Mouse (Mus musculus): Measurements from ENCODE around the gene Med12l. TPM values are rescaled to one million over a fixed set of nuclear protein-coding genes. Genes with fewer than 3 reads are reported as not detected.

Gene Med12l
- polyA plus RNA-seq, 2 experiments = 2.4 to 4.5 TPM

DNA sequence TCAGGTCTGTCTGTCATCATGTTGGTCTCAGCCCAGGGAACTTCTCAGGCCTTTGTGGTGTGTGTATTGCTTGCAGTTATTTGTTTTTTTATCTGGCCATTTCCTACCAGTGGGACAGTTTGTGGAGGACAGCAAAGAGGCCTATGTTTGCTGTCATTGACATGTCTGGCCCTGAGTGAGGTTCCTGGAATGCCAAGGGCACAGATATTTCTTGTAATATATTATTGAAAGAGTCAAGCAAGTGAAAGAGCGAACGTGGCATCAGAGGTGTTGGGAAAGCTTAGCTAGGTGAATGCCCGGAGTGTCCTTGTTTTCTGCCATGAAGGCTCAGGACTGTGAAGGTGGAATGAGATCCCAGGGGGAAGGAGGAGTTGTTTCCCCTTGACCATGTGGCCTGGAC lies 4.7 kb downstream of the Med12l start:
- WGBS = 97% methylated on average over 3 of the region's 3 CpGs
- no peak overlapping the region for H3K27ac ChIP-seq (replicated peaks; ENCODE audit: low read depth, low read length)
- H3K36me3 ChIP-seq (ENCODE audit: control insufficient read depth, insufficient read depth, low read length) = no peaks in the 10 kb centered on the region
- DNase-seq (ENCODE audit: low spot score) (no peak), ATAC-seq (ENCODE audit: low FRiP score, low read depth) (no peak)
- no peak for TF ChIP-seq POLR2A (IDR thresholded peaks at IDR 0.05; ENCODE audit: borderline replicate concordance, extremely low read depth, insufficient read depth, insufficient read length)
- no peak overlapping the region for H3K9ac ChIP-seq (ENCODE audit: low read depth, low read length, severe bottlenecking)
- H3K27me3 ChIP-seq (ENCODE audit: control insufficient read depth, insufficient read depth, low read length) = peaks cover 12% of the 10 kb centered on the region; the same call in 1 of the 2 replicates
- no peak overlapping the region for H3K4me2 ChIP-seq (replicated peaks; ENCODE audit: low read depth, low read length, severe bottlenecking)
- H3K4me3 ChIP-seq (replicated peaks; ENCODE audit: low read length) = no peak overlapping the region
- 0 out of 2 replicates have a peak, but pooled peaks cover under 1% of the 10 kb centered on the region for H3K4me1 ChIP-seq (ENCODE audit: control insufficient read depth, insufficient read depth, low read length)
- no peaks in the 10 kb centered on the region for H3K9me3 ChIP-seq (ENCODE audit: control insufficient read depth, low read length)

DNA sequence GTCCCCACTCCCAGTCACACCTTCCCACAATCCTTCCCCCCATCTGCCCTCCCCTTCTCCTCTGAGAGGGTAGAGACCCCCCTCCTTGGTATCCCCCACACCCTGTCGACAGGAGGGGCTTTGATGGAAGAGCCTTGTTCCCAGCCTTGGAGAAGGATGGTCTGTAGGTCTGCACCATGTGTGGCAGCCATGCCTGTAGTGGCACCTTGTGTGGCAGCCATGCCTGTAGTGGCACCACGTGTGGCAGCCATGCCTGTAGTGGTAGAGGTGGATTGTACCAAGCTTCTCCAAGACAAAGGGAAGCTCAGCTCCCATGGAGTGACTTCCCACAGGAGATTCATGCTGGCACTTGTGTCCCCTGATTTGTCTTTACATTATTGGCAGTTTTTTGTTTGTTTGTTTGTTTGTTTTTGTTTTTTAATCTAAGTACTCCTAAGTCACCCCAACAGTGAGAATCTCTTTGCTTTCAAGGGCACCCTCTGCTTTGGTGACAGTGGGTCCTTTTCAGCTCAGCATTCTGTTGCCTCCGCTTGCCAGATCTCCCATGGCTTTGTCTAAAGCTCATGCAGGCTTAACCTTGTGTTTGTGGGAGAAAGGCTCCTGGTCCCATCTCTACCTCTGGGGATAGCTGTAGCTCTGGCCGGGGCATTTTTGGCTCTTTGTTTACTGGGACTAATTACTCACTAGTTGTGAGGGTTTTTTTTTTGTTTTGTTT lies 10.2 kb downstream of the Med12l start:
- no peaks in the 10 kb centered on the region for H3K9me3 ChIP-seq (ENCODE audit: control insufficient read depth, low read length)
- no peaks in the 10 kb centered on the region for H3K4me1 ChIP-seq (ENCODE audit: control insufficient read depth, insufficient read depth, low read length)
- H3K27me3 ChIP-seq (ENCODE audit: control insufficient read depth, insufficient read depth, low read length) = no peaks in the 10 kb centered on the region
- no peak for TF ChIP-seq POLR2A (IDR thresholded peaks at IDR 0.05; ENCODE audit: borderline replicate concordance, extremely low read depth, insufficient read depth, insufficient read length)
- no peak for DNase-seq (ENCODE audit: low spot score)
- no peak for ATAC-seq (ENCODE audit: low FRiP score, low read depth)
- H3K4me2 ChIP-seq (replicated peaks; ENCODE audit: low read depth, low read length, severe bottlenecking) = no peak overlapping the region
- H3K27ac ChIP-seq (replicated peaks; ENCODE audit: low read depth, low read length) = no peak overlapping the region
- no peaks in the 10 kb centered on the region for H3K36me3 ChIP-seq (ENCODE audit: control insufficient read depth, insufficient read depth, low read length)
- no peak overlapping the region for H3K4me3 ChIP-seq (replicated peaks; ENCODE audit: low read length)
- WGBS = 69% methylated on average over 4 of the region's 4 CpGs
- H3K9ac ChIP-seq (ENCODE audit: low read depth, low read length, severe bottlenecking) = no peak overlapping the region

DNA sequence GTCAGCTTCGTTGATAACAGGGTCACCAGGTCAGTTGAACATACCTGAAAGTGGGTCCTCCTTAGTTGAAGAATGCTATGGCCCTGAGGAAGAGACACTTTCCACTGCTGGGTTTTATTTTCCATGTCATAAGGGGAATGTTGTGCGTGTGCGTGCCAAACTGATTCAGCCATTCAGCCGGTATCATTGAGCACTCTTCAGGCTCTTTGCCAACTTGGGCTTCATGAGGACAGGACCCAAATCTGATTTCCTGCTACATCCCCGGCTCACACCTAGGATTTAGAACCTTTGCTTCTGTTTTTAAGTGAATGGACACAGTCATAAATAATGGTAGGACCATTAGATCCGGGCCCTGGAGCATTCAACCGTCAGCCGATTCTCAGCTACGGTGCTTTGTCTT lies 10.9 kb downstream of the Med12l start:
- no peaks in the 10 kb centered on the region for H3K36me3 ChIP-seq (ENCODE audit: control insufficient read depth, insufficient read depth, low read length)
- TF ChIP-seq POLR2A (IDR thresholded peaks at IDR 0.05; ENCODE audit: borderline replicate concordance, extremely low read depth, insufficient read depth, insufficient read length) = no peak
- H3K9me3 ChIP-seq (ENCODE audit: control insufficient read depth, low read length) = no peaks in the 10 kb centered on the region
- H3K4me3 ChIP-seq (replicated peaks; ENCODE audit: low read length) = no peak overlapping the region
- DNase-seq (ENCODE audit: low spot score) (no peak), ATAC-seq (ENCODE audit: low FRiP score, low read depth) (no peak)
- no peak overlapping the region for H3K27ac ChIP-seq (replicated peaks; ENCODE audit: low read depth, low read length)
- no peak overlapping the region for H3K9ac ChIP-seq (ENCODE audit: low read depth, low read length, severe bottlenecking)
- H3K4me2 ChIP-seq (replicated peaks; ENCODE audit: low read depth, low read length, severe bottlenecking) = no peak overlapping the region
- WGBS = 81% methylated on average over 9 of the region's 9 CpGs
- no peaks in the 10 kb centered on the region for H3K4me1 ChIP-seq (ENCODE audit: control insufficient read depth, insufficient read depth, low read length)
- H3K27me3 ChIP-seq (ENCODE audit: control insufficient read depth, insufficient read depth, low read length) = no peaks in the 10 kb centered on the region

DNA sequence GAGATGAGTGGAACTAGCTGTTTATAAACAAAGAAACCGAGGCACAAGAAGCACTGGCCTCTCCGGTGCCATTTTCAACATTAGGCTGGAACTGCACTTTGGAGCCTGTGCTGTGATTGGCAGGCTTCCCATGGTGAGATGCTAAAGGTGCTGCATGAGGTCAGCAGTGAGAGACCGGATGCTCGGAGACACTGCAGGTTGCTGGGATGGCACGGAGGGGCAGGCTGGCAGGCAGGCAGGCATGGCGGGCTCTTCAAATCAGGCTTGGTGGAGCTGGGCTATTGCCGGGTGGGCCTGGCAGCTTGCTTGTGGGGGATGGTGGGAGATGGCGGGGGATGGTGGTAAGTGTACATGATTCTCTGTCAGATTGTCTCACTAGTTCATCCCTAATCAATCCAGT lies 15.6 kb downstream of the Med12l start:
- H3K4me1 ChIP-seq (ENCODE audit: control insufficient read depth, insufficient read depth, low read length) = no peaks in the 10 kb centered on the region
- 72% methylated on average over 8 of the region's 8 CpGs for WGBS
- DNase-seq (ENCODE audit: low spot score) (no peak), ATAC-seq (ENCODE audit: low FRiP score, low read depth) (no peak)
- no peak for TF ChIP-seq POLR2A (IDR thresholded peaks at IDR 0.05; ENCODE audit: borderline replicate concordance, extremely low read depth, insufficient read depth, insufficient read length)
- H3K27me3 ChIP-seq (ENCODE audit: control insufficient read depth, insufficient read depth, low read length) = no peaks in the 10 kb centered on the region
- no peak overlapping the region for H3K9ac ChIP-seq (ENCODE audit: low read depth, low read length, severe bottlenecking)
- no peaks in the 10 kb centered on the region for H3K36me3 ChIP-seq (ENCODE audit: control insufficient read depth, insufficient read depth, low read length)
- H3K4me3 ChIP-seq (replicated peaks; ENCODE audit: low read length) = no peak overlapping the region
- no peaks in the 10 kb centered on the region for H3K9me3 ChIP-seq (ENCODE audit: control insufficient read depth, low read length)
- no peak overlapping the region for H3K27ac ChIP-seq (replicated peaks; ENCODE audit: low read depth, low read length)
- no peak overlapping the region for H3K4me2 ChIP-seq (replicated peaks; ENCODE audit: low read depth, low read length, severe bottlenecking)

DNA sequence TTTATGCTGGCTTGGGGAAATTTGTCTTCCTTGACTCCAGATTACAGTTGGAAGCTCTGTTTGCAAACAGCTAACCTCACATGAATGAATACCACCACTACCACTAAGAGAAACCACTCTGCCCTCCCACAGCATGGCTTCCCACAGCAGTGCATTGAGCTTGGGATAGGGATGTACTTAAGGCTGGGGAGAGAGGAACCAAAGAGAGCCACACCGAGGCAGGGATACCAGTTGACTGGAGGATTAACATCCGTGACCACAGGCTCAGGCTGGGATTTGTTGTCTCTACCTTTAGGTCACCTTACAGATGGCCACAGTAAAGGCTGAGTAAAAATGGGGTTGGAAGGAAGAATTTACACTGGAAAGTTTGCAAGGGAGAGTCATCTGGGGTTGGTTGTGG lies 16.6 kb downstream of the Med12l start:
- Histone ChIP-seq H3K4me1 (ENCODE audit: control insufficient read depth, insufficient read depth, low read length) (no peaks in the 10 kb centered on the region), H3K4me3 (replicated peaks; ENCODE audit: low read length) (no peak overlapping the region), H3K27ac (replicated peaks; ENCODE audit: low read depth, low read length) (no peak overlapping the region), H3K9ac (ENCODE audit: low read depth, low read length, severe bottlenecking) (no peak overlapping the region), H3K4me2 (replicated peaks; ENCODE audit: low read depth, low read length, severe bottlenecking) (no peak overlapping the region), H3K9me3 (ENCODE audit: control insufficient read depth, low read length) (no peaks in the 10 kb centered on the region), H3K36me3 (ENCODE audit: control insufficient read depth, insufficient read depth, low read length) (no peaks in the 10 kb centered on the region), H3K27me3 (ENCODE audit: control insufficient read depth, insufficient read depth, low read length) (no peaks in the 10 kb centered on the region)
- ATAC-seq (ENCODE audit: low FRiP score, low read depth) (no peak), DNase-seq (ENCODE audit: low spot score) (no peak)
- no peak for TF ChIP-seq POLR2A (IDR thresholded peaks at IDR 0.05; ENCODE audit: borderline replicate concordance, extremely low read depth, insufficient read depth, insufficient read length)
- WGBS = 82% methylated on average over 2 of the region's 2 CpGs

All from limb, embryonic 14.5 days (tissue).